Mouse (Mus musculus) liver, embryonic 12.5 days (tissue): Measurements from ENCODE around the gene Ryk. TPM values are rescaled to one million over a fixed set of nuclear protein-coding genes. Genes with fewer than 3 reads are reported as not detected.

Experiments used
- ATAC-seq: fragments of 200-750 bp; cut with Nextera tagmentation; 2 replicates; pipeline ENCODE4 v1.8.0; 2017; ENCODE audit warnings: moderate number of reproducible peaks, mild to moderate bottlenecking, moderate library complexity
- H3K27ac ChIP-seq: fragments of 300-500 bp; sonication (generic); 2 replicates; pipeline ENCODE4 v1.5.1; 2016; ENCODE audit warnings: mild to moderate bottlenecking
- H3K27me3 ChIP-seq: fragments of 300-500 bp; sonication (generic); replicated peaks from 2 replicates; pipeline ENCODE4 v1.6.1; 2016; ENCODE audit warnings: mild to moderate bottlenecking, moderate library complexity
- H3K36me3 ChIP-seq: fragments of 300-500 bp; sonication (generic); 2 replicates; pipeline ENCODE4 v1.6.1; 2016; ENCODE audit warnings: mild to moderate bottlenecking, moderate library complexity
- H3K4me1 ChIP-seq: fragments of 300-500 bp; sonication (generic); 2 replicates; pipeline ENCODE4 v1.6.1; 2016
- H3K4me2 ChIP-seq: fragments of 300-500 bp; sonication (generic); 2 replicates; pipeline ENCODE4 v1.6.1; 2016; ENCODE audit warnings: mild to moderate bottlenecking, moderate library complexity
- H3K4me3 ChIP-seq: fragments of 300-500 bp; sonication (generic); 2 replicates; pipeline ENCODE4 v1.5.1; 2016; ENCODE audit warnings: mild to moderate bottlenecking, moderate library complexity
- H3K9ac ChIP-seq: fragments of 300-500 bp; sonication (generic); 2 replicates; pipeline ENCODE4 v1.6.1; 2016; ENCODE audit warnings: mild to moderate bottlenecking, moderate library complexity
- H3K9me3 ChIP-seq: fragments of 300-500 bp; sonication (generic); replicated peaks from 2 replicates; pipeline ENCODE4 v1.6.1; 2016; ENCODE audit warnings: mild to moderate bottlenecking, moderate library complexity
- WGBS: fragments of 180-500 bp; shearing (Covaris S2); methylation state at CpG from one replicate; pipeline ENCODE4 v1.1.7; 2016; ENCODE audit not compliant: insufficient replicate concordance; 5-methylcytosine and 5-hydroxymethylcytosine counted together
- polyA plus RNA-seq: library from polyadenylated mRNA; unstranded; fragments of >200 nt; fragmentation: Nextera tagmentation; extraction: Ambion mirVana; gene quantifications from 2 replicates; pipeline ENCODE4 v1.2.1, GENCODE M21; 2016

Ryk gene
- polyA plus RNA-seq, 1 experiment from 2014 or later, result 8.3 TPM

DNA sequence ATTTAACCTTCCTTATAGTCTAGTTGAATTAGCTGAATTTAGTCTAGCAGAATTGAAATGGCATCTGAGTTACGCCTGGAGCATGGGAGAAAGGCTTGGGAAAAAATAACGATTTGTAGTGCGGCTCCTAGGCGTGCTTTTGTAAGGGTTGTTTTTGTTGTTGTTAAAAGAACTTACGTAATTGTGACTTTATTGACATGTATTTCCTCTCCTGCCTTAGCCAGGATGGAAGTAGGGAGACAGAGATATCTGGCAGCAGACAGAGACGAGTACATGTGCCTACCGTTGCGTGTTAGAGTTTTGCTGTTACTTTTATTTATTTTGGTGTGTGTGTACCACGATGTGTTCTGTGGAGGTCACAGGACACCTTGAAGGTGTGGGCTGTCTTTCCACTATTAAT lies 1.6 kb downstream of the Ryk start:
- Histone ChIP-seq H3K9me3 (no peaks in the 10 kb centered on the region), H3K4me3 (peak overlapping the region; percentile 88), H3K9ac (peak overlapping the region; percentile 77; the same call in 1 of the 2 replicates), H3K4me2 (peak overlapping the region; percentile 77), H3K4me1 (peaks cover 58% of the 10 kb centered on the region), H3K27ac (no peak overlapping the region), H3K27me3 (peaks cover 5% of the 10 kb centered on the region; the same call in 1 of the 2 replicates), H3K36me3 (no peaks in the 10 kb centered on the region)
- no peak for ATAC-seq
- WGBS, result 48% methylated on average over 9 of the region's 9 CpGs

DNA sequence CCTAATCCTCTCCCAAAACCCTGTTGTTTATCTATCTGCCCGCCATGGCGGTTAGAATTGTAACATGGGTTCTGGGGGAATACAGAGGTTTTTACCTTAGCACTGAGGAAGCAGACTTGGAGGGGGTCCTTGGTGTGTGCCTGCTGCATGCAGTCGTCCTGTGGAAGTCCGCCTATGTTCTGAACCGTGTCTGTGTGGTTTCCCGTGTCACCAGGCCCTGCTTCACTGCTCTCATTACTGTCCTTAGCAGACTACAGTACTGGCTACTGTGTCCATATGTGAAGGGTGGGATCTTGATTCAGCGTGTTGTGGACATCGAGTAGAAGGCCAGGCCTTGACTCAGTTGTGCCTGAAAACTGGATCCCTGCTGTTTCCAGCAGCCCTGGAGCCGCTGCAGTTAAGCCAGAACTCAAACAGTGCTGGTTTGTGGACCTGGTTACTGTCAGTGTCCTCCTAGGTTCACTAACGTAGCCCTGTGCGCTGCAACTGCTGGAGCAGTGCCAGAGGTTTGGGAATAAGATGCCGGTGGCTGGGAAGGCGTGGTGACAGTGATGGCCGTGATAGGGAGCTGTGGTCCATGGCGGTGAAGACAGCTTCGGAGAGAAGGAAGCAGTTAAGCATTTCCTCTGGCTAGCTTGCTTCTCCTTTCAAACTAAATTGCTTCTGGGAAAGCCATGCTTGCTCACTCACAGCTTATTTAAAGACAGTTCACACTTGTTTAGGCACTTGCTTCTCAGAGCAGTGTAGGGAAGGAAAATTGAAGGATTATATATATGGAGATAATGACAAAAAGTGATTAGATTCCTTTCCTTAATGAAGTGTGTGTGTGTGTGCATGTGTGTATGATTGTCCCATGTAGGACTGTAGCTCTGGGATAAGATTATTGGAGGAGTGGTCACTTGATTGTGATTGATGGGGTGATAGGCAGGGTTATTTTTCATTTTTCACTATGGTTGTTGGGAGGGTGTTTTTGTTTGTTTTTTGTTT lies 6.4 kb downstream of the Ryk start:
- H3K9me3 ChIP-seq, result no peaks in the 10 kb centered on the region
- H3K27me3 ChIP-seq, result no peaks in the 10 kb centered on the region
- H3K27ac ChIP-seq, result peak overlapping the region; percentile 31; the same call in 1 of the 2 replicates
- H3K9ac ChIP-seq, result no peak overlapping the region
- peak overlapping the region; percentile 39 for H3K4me2 ChIP-seq
- H3K36me3 ChIP-seq, result no peaks in the 10 kb centered on the region
- WGBS, result 17% methylated on average over 16 of the region's 16 CpGs
- H3K4me3 ChIP-seq, result no peak overlapping the region
- ATAC-seq, result peak; percentile 37; the same call in 1 of the 2 replicates
- H3K4me1 ChIP-seq, result peaks cover 76% of the 10 kb centered on the region

DNA sequence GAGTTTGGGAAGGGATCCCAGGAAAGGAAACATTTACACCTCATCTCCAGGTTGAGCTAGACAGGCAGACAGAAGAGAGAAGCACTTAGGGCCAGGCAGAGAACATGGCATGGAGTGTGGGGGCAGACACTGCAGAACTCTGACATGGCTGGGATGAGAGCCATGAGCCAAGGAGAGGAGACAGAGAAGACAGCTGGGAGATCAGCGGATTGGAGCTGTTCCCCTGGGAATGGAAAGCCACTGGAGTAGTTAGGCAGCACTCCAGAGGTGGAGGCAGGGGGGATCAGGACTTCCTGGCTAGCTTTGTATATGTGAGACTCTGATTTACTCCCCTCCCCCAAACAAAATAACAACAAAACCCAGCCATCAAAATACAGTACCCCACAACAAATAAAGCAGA lies 7.1 kb downstream of the Ryk start:
- no peak for ATAC-seq
- Histone ChIP-seq H3K27me3 (no peaks in the 10 kb centered on the region), H3K9ac (no peak overlapping the region), H3K4me1 (peaks cover 76% of the 10 kb centered on the region), H3K36me3 (no peaks in the 10 kb centered on the region), H3K9me3 (no peaks in the 10 kb centered on the region), H3K4me2 (no peak overlapping the region), H3K27ac (no peak overlapping the region), H3K4me3 (no peak overlapping the region)
- WGBS, result 60% methylated on average over 1 of the region's 1 CpGs

DNA sequence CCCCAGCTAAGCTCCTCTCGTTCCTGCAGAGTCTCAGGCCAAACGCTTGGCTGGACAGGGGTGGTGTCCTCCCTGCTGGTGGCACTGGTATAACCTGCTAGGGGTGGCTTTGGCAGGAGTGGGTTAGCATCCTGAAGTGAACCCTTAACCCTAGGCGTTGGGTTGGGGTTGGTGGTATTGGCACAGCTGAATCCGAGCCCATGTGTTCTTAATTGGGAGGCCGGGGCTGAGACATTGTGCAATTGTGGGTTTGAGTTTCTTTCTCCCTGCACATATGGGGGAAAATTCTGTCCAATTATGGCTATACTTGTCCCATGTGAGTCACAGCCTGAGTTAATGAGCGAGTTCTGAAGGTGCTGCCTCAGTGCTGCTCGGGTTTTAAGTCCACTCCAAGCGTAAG lies 7.8 kb downstream of the Ryk start:
- Histone ChIP-seq H3K36me3 (no peaks in the 10 kb centered on the region), H3K9me3 (no peaks in the 10 kb centered on the region), H3K9ac (no peak overlapping the region), H3K4me3 (no peak overlapping the region), H3K27ac (no peak overlapping the region), H3K4me2 (no peak overlapping the region), H3K4me1 (peaks cover 76% of the 10 kb centered on the region), H3K27me3 (no peaks in the 10 kb centered on the region)
- 61% methylated on average over 8 of the region's 8 CpGs for whole genome bisulfite sequencing
- ATAC-seq, result no peak

DNA sequence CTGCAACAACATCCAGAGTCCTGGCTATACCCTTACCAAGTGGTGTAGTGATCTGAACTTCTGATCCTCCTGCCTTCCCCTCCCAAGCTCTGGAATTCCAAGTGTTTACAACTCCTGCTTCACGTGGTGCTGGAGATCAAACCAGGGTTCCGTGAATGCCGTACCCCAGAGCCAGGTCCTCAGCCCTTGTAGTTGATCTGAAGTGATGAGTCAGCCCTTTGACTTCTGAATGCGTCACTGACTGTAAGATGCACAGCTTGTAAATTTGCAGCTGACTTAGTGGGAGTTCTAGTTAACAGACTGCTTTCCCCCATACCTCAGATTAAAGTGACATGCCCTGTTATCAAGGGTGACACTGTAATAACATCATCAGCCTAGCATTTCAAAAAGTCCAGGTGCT lies 8.9 kb downstream of the Ryk start:
- Histone ChIP-seq H3K36me3 (no peaks in the 10 kb centered on the region), H3K27ac (no peak overlapping the region), H3K4me2 (no peak overlapping the region), H3K4me3 (no peak overlapping the region), H3K27me3 (no peaks in the 10 kb centered on the region), H3K9me3 (no peaks in the 10 kb centered on the region), H3K9ac (no peak overlapping the region), H3K4me1 (peaks cover 82% of the 10 kb centered on the region)
- WGBS, result 51% methylated on average over 4 of the region's 4 CpGs
- ATAC-seq, result no peak

DNA sequence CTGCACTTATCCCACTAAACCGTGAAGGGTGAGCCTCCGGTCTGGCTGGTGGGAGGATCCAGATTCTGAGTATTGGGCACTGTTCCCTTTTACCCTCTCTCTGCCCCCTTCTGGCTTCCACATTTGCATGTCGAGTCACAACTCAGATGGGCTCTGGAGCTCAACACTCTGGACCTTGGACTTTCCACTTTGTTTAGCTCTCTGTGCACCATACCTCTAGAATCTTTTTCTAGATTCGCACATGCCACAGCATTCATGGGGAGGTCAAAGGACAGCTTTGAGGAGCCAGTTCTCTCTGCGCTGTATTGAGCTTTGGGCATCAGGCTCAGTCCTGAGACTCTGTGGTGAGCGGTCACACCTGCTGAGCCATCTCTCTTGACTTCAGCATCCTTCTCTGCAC lies 11.1 kb downstream of the Ryk start:
- Histone ChIP-seq H3K4me3 (no peak overlapping the region), H3K4me2 (no peak overlapping the region), H3K9me3 (no peaks in the 10 kb centered on the region), H3K9ac (no peak overlapping the region), H3K4me1 (peaks cover 66% of the 10 kb centered on the region), H3K36me3 (no peaks in the 10 kb centered on the region), H3K27ac (no peak overlapping the region), H3K27me3 (no peaks in the 10 kb centered on the region)
- 69% methylated on average over 6 of the region's 6 CpGs for WGBS
- no peak for ATAC-seq

DNA sequence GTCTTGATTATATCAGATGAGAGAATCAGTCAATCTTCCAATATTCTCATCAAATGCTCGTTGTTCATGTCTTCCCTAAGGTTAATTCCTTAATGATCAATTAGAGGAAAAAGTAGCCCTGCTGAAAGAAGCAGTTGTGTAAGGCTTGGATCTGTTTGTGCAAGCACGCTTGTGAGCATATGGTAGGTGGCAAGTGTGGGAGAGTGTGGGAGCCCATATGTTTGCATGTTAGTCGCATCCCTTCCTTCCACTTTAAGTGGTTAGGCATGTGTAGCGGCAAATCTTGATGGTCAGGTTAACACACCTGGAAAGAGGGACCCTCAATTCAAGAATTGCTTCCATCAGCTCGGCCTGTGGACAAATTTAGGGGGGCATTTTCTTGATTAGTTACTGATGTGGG lies 11.6 kb downstream of the Ryk start:
- Histone ChIP-seq H3K4me3 (no peak overlapping the region), H3K27ac (no peak overlapping the region), H3K4me1 (peaks cover 64% of the 10 kb centered on the region), H3K4me2 (no peak overlapping the region), H3K36me3 (no peaks in the 10 kb centered on the region), H3K27me3 (no peaks in the 10 kb centered on the region), H3K9ac (no peak overlapping the region), H3K9me3 (no peaks in the 10 kb centered on the region)
- no peak for ATAC-seq
- WGBS, result 86% methylated on average over 5 of the region's 5 CpGs

DNA sequence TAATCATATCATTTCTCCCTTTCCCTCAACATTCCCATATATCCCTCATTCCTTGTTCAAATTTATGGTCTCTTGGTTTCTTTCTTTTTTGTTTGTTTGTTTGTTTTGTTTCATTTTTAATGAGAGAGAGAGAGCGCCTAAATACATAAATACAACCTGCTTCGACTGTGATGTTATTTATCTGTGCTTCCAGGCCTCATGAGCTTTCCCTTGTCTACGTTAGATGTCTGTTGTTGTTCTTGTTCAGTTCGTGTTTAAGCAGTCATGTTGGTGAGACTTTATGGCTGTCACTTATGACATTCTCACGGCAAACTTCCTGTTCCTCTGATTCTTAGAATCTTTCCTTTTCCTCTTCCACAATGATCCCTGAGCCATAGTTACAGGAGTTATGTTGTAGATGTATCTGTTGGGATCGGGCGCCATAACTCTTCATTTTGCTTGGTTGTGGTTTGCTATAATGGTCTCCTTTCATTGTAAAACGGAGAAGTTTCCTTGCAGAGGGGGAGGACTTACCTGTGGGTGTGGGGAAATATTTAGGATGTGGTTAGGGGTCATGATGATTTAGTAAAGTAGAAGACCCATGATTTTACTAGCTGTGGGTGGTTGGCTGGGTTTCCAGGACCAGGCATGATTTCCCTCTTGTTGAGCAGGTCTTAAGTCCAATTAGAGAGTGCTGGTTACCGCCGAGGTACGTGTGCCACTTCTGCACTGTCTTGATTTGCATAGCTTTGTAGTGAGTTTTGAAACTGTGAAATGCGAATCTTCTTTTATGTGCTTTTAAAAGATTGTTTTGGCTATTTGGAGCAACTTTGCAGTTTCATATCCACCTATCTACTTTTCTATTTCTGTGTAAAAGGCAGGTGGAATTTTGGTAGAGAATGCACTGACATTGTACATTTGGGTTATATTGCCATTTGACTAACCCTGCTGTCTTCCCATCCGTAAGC lies 17.6 kb downstream of the Ryk start:
- 74% methylated on average over 13 of the region's 13 CpGs for WGBS

DNA sequence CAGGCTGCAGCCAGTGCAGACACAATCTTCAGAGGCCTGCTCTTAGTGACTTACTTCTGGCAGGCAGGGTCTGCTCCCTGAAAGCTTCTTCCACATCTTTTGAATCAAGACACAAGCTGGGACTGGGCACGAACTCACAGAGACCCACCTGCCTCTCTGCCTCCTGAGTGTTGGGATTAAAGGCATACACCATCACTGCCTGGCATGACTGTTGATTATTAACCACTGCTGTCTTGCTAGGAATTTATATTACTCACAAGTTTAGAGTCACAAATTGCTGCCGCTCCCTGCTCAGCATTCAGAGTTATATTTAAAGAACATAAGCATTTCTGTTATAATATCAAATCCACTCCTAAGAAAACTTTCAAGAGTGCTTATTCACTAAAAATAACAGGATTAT lies 23.1 kb downstream of the Ryk start:
- peaks cover 2% of the 10 kb centered on the region; the same call in 1 of the 2 replicates for H3K9me3 ChIP-seq
- H3K4me3 ChIP-seq, result no peak overlapping the region
- H3K27me3 ChIP-seq, result no peaks in the 10 kb centered on the region
- peaks cover 32% of the 10 kb centered on the region for H3K36me3 ChIP-seq
- H3K27ac ChIP-seq, result no peak overlapping the region
- no peak for ATAC-seq
- WGBS, result 88% methylated on average over 2 of the region's 2 CpGs
- no peak overlapping the region for H3K4me2 ChIP-seq
- H3K9ac ChIP-seq, result no peak overlapping the region
- H3K4me1 ChIP-seq, result peaks cover 39% of the 10 kb centered on the region

More for the DNA sequence above, 17.6 kb downstream of the Ryk start:
- no peak overlapping the region for H3K27ac ChIP-seq
- H3K27me3 ChIP-seq, result no peaks in the 10 kb centered on the region
- H3K9ac ChIP-seq, result no peak overlapping the region
- peaks cover 2% of the 10 kb centered on the region; the same call in 1 of the 2 replicates for H3K9me3 ChIP-seq
- peaks cover 12% of the 10 kb centered on the region for H3K36me3 ChIP-seq
- no peak overlapping the region for H3K4me3 ChIP-seq
- no peak overlapping the region for H3K4me2 ChIP-seq
- ATAC-seq, result no peak
- H3K4me1 ChIP-seq, result peaks cover 22% of the 10 kb centered on the region

DNA sequence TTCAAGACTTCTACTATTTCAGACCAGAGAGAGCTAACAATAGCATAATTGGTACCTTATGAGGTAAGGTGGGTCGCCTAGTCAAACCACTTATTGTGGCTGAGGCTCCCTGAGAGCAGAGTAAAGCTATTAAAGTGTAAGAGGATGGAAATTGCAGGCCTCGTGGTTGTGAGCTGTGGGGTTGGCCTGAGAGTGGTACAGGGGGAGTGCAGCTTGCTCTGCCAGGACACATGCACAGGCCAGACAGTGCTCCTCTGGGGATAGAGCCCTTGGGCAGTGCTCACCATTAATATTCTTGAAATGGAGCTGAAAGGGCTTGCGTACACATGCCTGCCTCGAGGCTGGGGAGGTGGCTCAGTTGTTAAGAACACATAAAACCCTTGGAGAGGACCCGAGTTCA lies 23.6 kb downstream of the Ryk start:
- H3K36me3 ChIP-seq, result peaks cover 33% of the 10 kb centered on the region
- WGBS, result 81% methylated on average over 5 of the region's 5 CpGs
- H3K9ac ChIP-seq, result no peak overlapping the region
- H3K9me3 ChIP-seq, result peaks cover 2% of the 10 kb centered on the region; the same call in 1 of the 2 replicates
- H3K4me3 ChIP-seq, result no peak overlapping the region
- no peak overlapping the region for H3K4me2 ChIP-seq
- H3K27me3 ChIP-seq, result no peaks in the 10 kb centered on the region
- peaks cover 43% of the 10 kb centered on the region for H3K4me1 ChIP-seq
- ATAC-seq, result no peak
- H3K27ac ChIP-seq, result no peak overlapping the region

DNA sequence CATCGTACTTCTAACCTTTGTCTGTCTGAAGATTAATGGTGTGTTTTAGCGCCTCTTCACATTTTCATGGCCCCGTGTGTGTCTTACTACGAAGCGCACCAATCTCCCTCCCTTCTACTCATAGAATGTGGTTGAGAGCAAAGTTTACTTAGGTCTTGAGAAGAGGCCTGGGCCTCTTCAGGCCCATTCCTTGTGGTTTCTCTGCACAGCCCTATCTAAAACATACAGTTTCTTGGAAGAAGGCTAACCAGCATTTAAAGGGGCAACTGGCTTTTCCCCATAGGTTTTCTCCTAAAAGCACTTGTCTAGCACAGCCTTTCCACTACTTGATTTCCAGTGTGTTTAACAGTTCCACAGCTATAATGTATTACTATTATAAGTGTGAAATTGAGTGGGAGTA lies 24.7 kb downstream of the Ryk start:
- Histone ChIP-seq H3K4me2 (no peak overlapping the region), H3K9me3 (peaks cover 2% of the 10 kb centered on the region; the same call in 1 of the 2 replicates), H3K27ac (no peak overlapping the region), H3K36me3 (peaks cover 39% of the 10 kb centered on the region), H3K27me3 (no peaks in the 10 kb centered on the region), H3K9ac (no peak overlapping the region), H3K4me3 (no peak overlapping the region), H3K4me1 (peaks cover 53% of the 10 kb centered on the region)
- WGBS, result 76% methylated on average over 5 of the region's 5 CpGs
- no peak for ATAC-seq

DNA sequence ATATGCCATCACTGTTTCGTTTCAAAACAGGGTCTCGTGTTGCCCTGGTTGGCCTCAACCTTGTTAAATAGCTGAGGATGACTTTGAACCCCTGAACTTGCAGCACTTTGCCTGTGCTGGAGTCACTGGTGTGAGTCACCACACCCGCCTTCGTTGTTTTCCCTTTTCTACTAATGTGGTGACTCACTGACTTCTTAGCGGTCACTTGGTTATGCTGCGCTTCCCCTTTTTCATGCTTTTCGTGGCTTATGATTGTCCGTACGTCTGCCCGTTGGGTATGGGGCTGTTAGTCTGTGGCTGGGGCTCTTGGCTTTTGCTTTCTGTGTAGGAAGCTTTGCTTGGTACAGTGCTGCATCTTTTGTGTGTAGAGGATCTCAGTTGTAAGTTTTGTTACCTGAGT lies 25.2 kb downstream of the Ryk start:
- no peaks in the 10 kb centered on the region for H3K27me3 ChIP-seq
- H3K4me1 ChIP-seq, result peaks cover 57% of the 10 kb centered on the region
- H3K4me3 ChIP-seq, result no peak overlapping the region
- peaks cover 39% of the 10 kb centered on the region for H3K36me3 ChIP-seq
- 49% methylated on average over 10 of the region's 10 CpGs for WGBS
- ATAC-seq, result no peak
- H3K4me2 ChIP-seq, result no peak overlapping the region
- no peak overlapping the region for H3K9ac ChIP-seq
- H3K9me3 ChIP-seq, result no peaks in the 10 kb centered on the region
- H3K27ac ChIP-seq, result no peak overlapping the region
